Mouse (Mus musculus) CH12.LX (cell line): ENCODE data around the gene Eef1akmt1. TPM values are rescaled to one million over a fixed set of nuclear protein-coding genes. Genes with fewer than 3 reads are reported as not detected.

Experiments used
- DNase-seq: peaks from one replicate; pipeline ENCODE4 v3.0.0-alpha.2; 2013; ENCODE audit errors: extremely low read depth
- H3K27ac ChIP-seq: 2 replicates; pipeline ENCODE4 v1.5.1; 2012; ENCODE audit warnings: low read depth, mild to moderate bottlenecking, control low read depth, moderate library complexity; ENCODE audit not compliant: insufficient read depth
- H3K27me3 ChIP-seq: replicated peaks from 2 replicates; pipeline ENCODE3; 2012; ENCODE audit warnings: inconsistent platforms
- H3K36me3 ChIP-seq, 2 experiments: replicated peaks in 1 of 2; 2 replicates each; pipeline versions ENCODE3 to v1.6.1; 2012; ENCODE audit warnings: inconsistent platforms in 1 of 2, low read length in 1 of 2, mild to moderate bottlenecking in 1 of 2, mixed read lengths in 1 of 2, moderate library complexity in 1 of 2; ENCODE audit not compliant: control insufficient read depth in 1 of 2, insufficient read depth in 1 of 2
- H3K4me1 ChIP-seq, 2 experiments: 2 replicates each; pipeline ENCODE4 v1.6.1; 2012; ENCODE audit warnings: inconsistent platforms in 1 of 2, moderate library complexity in 1 of 2; ENCODE audit not compliant: insufficient read depth in 2 of 2, control insufficient read depth in 1 of 2
- H3K4me2 ChIP-seq: 2 replicates; pipeline ENCODE4 v1.6.1; 2012; ENCODE audit warnings: low read depth, mild to moderate bottlenecking, control low read depth; ENCODE audit not compliant: poor library complexity, insufficient read depth, severe bottlenecking
- H3K4me3 ChIP-seq, 3 experiments: fragments of 150-350 bp in 1 of 3; sonication (generic) in 1 of 3; replicated peaks in 1 of 3; 2 replicates each; pipeline versions ENCODE3 to v1.5.1; 2011 to 2012; ENCODE audit warnings: low read depth in 2 of 3, low read length in 2 of 3, mild to moderate bottlenecking in 2 of 3, moderate library complexity in 2 of 3, control low read depth in 1 of 3, improper control_type of control experiment in 1 of 3, inconsistent platforms in 1 of 3, mixed read lengths in 1 of 3; ENCODE audit not compliant: poor library complexity in 1 of 3
- H3K79me2 ChIP-seq: replicated peaks from 2 replicates; pipeline ENCODE4 v1.6.1; 2012; ENCODE audit warnings: mild to moderate bottlenecking, moderate library complexity; ENCODE audit not compliant: control insufficient read depth, poor library complexity, insufficient read depth, severe bottlenecking; ENCODE audit errors: extremely low read depth
- H3K9ac ChIP-seq: 2 replicates; pipeline ENCODE4 v1.6.1; 2012; ENCODE audit warnings: low read depth, mild to moderate bottlenecking, control low read depth, moderate library complexity; ENCODE audit not compliant: insufficient read depth
- H3K9me3 ChIP-seq: replicated peaks from 2 replicates; pipeline ENCODE3; 2012; ENCODE audit warnings: low read length, inconsistent platforms, mixed read lengths
- CTCF ChIP-seq, 2 experiments: IDR thresholded peaks in 1 of 2; conservative IDR thresholded peaks in 1 of 2; 2 replicates each; pipeline ENCODE4 v1.5.1; 2011 to 2012; ENCODE audit warnings: low read depth in 2 of 2, low read length in 2 of 2, improper control_type of control experiment in 1 of 2, inconsistent platforms in 1 of 2, mild to moderate bottlenecking in 1 of 2, moderate library complexity in 1 of 2
- E2F4 ChIP-seq: IDR thresholded peaks from 2 replicates; pipeline ENCODE4 v1.6.1; 2011; ENCODE audit warnings: low read depth, low read length, improper control_type of control experiment; ENCODE audit not compliant: insufficient replicate concordance
- ELF1 ChIP-seq: IDR thresholded peaks from 2 replicates; pipeline ENCODE4 v1.6.1; 2014; ENCODE audit warnings: low read depth, mild to moderate bottlenecking, inconsistent platforms, low read length, improper control_type of control experiment
- MEF2A ChIP-seq: IDR thresholded peaks from 2 replicates; pipeline ENCODE4 v1.6.1; 2014; ENCODE audit warnings: low read depth, mild to moderate bottlenecking, inconsistent platforms, low read length, improper control_type of control experiment, borderline replicate concordance
- RAD21 ChIP-seq: IDR thresholded peaks from 2 replicates; pipeline ENCODE4 v1.6.1; 2011; ENCODE audit warnings: low read depth, mild to moderate bottlenecking, low read length, improper control_type of control experiment, moderate library complexity
- SMC3 ChIP-seq: IDR thresholded peaks from 2 replicates; pipeline ENCODE4 v1.6.1; 2011; ENCODE audit warnings: low read depth, low read length, improper control_type of control experiment
- TCF12 ChIP-seq: IDR thresholded peaks from 2 replicates; pipeline ENCODE4 v1.6.1; 2014; ENCODE audit warnings: low read depth, mild to moderate bottlenecking, inconsistent platforms, low read length, improper control_type of control experiment
- UBTF ChIP-seq: IDR thresholded peaks from 2 replicates; pipeline ENCODE4 v1.6.1; 2012; ENCODE audit warnings: low read depth, mild to moderate bottlenecking, inconsistent platforms, low read length, improper control_type of control experiment, moderate library complexity
- dilution Hi-C: fragments of 300-500 bp; cut with MboI; formaldehyde crosslinking; loops from 2 replicates; pipeline ENCODE4 v1.14.3; 2020; ENCODE audit warnings: low sequenced_read_pairs; ENCODE audit not compliant: extremely low pct_unique_long_range_greater_than_20kb, extremely low pct_ligation_motif_present
- in situ Hi-C: fragments of 300-500 bp; cut with MboI; formaldehyde crosslinking; loops from 3 replicates; pipeline ENCODE4 v1.14.3; 2019; ENCODE audit warnings: low sequenced_read_pairs, low pct_ligation_motif_present, low pct_unique_long_range_greater_than_20kb, mixed read lengths
- polyA plus RNA-seq: library from polyadenylated mRNA; unstranded; fragments of >175 nt; gene quantifications from 2 replicates; pipeline ENCODE4 v1.2.1, GENCODE M21; 2012; ENCODE audit warnings: low read depth; ENCODE audit not compliant: insufficient read length
- total RNA-seq, 2 experiments: library from RNA; depleted of rRNA; stranded (reverse); fragments of 300-350 nt in 1 of 2; fragments of >200 nt in 1 of 2; gene quantifications; 2 replicates each; pipeline ENCODE4 v1.2.3; 2012 to 2014

Eef1akmt1 gene
- total and polyA plus RNA-seq, 3 experiments: 52.2 to 105 (median 74.5) TPM

DNA sequence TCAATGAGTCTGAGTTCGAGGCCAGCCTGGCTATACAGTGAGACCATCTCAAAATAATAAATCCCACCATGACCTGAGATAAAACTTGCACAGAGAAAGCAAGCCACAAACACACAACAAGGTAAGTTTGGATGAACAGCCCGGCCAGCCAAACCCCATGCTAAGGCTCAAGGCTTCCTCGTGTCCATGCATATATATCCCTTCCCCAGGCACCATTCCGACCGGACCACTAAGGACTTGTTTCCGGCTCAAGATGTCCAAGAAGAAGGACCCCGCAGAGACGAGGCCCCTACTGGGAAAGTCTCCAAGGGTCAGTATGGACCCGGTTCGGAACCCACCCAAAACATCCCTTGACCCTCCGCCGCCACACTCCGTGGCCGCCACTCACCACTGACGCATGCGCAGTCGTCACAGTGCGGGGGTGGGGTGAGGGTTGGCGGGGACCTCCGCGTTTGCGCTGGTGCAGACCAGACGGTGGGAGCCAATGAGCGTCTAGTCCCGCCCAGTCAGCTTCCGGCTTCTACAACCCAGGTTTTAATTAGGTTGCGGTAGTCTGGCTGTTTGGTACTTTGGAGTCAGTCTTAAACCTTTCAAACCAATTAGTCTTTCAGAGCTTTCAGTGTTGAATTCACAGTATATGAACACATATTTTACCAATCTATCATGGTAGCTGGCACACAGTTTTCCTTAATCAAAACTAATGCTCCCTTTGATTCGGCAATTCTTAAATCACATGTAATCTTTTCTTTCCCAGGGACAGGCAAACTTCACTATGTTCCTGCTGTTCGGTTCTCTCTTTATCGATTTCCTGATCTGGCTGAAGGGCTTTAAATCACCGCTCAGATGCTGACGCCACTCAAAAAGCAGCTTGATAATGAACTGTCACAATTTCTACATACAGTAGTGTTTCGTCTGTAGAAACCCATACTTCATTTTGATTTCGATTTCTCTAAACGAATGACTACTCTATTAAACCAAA lies at the start of gene Eef1akmt1 (continued):
- no peak for TF ChIP-seq SMC3
- TF ChIP-seq, all 38 proteins: peak for 20

DNA sequence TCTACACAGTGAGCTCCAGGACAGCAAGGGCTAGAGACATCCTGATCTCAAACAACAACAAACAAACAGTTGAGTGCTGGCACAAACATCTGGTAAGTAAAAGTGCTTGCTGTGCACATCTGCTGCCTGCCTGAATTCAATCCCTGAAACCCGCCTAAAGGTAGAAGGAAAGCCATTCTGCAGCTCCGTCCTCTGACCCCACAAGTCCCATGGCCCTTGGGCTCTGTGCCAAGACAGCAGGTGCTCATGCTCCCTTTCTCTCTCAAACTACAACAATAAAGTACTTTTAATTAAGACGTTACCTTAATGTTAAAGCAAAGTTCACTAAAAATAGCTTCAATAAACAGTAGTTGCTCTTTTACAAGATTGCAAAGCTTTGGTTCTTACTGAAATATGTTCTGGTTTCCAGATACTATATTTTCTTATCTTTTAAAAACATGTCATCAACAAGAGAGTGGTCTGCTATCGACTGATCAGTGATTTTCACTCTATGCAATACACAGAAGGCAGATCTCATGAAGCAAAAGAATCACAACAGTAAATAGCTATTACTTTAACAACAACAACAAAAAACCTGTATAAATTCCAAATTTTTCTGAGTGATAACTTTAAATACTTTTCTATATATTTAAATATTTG lies 49.3 kb upstream of the Eef1akmt1 start:
- TF ChIP-seq TCF12 (no peak), MEF2A (no peak), E2F4 (no peak)
- Histone ChIP-seq H3K4me1 (peaks cover 0 to 38% of the 10 kb centered on the region in 2 experiments; a peak in 2 of 4 replicates), H3K36me3 (peaks cover 34 to 65% of the 10 kb centered on the region in 2 experiments), H3K9ac (no peak overlapping the region), H3K79me2 (no peaks in the 10 kb centered on the region; the same call in 1 of the 2 replicates), H3K4me3 (no peak overlapping the region), H3K9me3 (no peaks in the 10 kb centered on the region), H3K27me3 (no peaks in the 10 kb centered on the region), H3K4me2 (no peak overlapping the region), H3K27ac (no peak overlapping the region)
- dilution Hi-C loops (no loop called here), in situ Hi-C loops (no loop called here)
- DNase-seq: no peak

DNA sequence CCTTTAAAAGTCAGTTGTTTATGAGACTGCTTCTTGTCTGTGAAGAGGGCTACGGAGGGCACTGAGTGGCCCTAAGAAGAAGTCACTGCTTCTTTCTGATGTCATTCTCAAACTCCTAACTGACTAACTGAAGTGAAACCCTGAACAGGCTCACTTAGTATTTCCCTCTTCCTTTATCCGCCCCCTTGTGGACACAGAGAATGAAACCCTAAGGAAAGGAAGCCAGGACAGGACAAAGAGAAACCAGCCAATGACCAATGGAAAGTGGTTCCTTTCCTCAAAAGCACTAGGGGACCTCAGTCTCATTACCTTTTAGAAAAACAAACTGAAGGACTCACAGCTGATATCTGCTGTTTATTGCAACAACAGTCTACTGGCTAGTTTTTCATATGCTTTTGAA lies 48.1 kb upstream of the Eef1akmt1 start:
- no peaks in the 10 kb centered on the region; the same call in 1 of the 2 replicates for H3K79me2 ChIP-seq
- TF ChIP-seq RAD21 (peak; percentile 34), SMC3 (peak; percentile 65), ELF1 (0 out of 2 replicates have a peak, but pooled peaks have one; percentile 37), CTCF (conservative IDR thresholded peaks at IDR 0.05 in 1 of 2, IDR thresholded peaks at IDR 0.05 in 1 of 2; ENCODE audit: low read depth in 2 of 2, low read length in 2 of 2) (peak; percentile 63 to 75), UBTF (no peak)
- no peaks in the 10 kb centered on the region for H3K27me3 ChIP-seq
- in situ Hi-C loops: no loop called here
- H3K4me3 ChIP-seq: no peak overlapping the region
- dilution Hi-C loops: no loop called here
- H3K36me3 ChIP-seq: peaks cover 30 to 62% of the 10 kb centered on the region in 2 experiments
- H3K4me2 ChIP-seq: no peak overlapping the region
- H3K9ac ChIP-seq: no peak overlapping the region
- no peaks in the 10 kb centered on the region for H3K9me3 ChIP-seq
- H3K4me1 ChIP-seq: peaks cover 0 to 42% of the 10 kb centered on the region in 2 experiments; a peak in 2 of 4 replicates
- no peak overlapping the region for H3K27ac ChIP-seq
- peak; percentile 82 for DNase-seq
